Mouse (Mus musculus): ENCODE measurements around the gene Macrod2. TPM values are rescaled to one million over a fixed set of nuclear protein-coding genes. Genes with fewer than 3 reads are reported as not detected.

The Macrod2 gene
- polyA plus RNA-seq, 1 experiment = 0.95 TPM

- Histone ChIP-seq H3K27me3 (ENCODE audit: control insufficient read depth, insufficient read depth, insufficient read length) (no peaks in the 10 kb centered on the region), H3ac (ENCODE audit: control insufficient read depth, insufficient read length, low read depth) (no peak overlapping the region), H3K79me2 (ENCODE audit: control insufficient read depth, insufficient read depth) (no peaks in the 10 kb centered on the region), H3K4me3 (ENCODE audit: insufficient read depth, poor library complexity, severe bottlenecking) (no peak overlapping the region), H3K79me3 (ENCODE audit: low read depth) (no peaks in the 10 kb centered on the region), H3K36me3 (ENCODE audit: control insufficient read depth, insufficient read depth) (no peaks in the 10 kb centered on the region)
- TF ChIP-seq MYOD1 (IDR thresholded peaks at IDR 0.05; ENCODE audit: control insufficient read depth, insufficient read length, low read depth) = no peak
- no peak for TF ChIP-seq USF1 (IDR thresholded peaks at IDR 0.05; ENCODE audit: low read depth)
- TF ChIP-seq CEBPB (IDR thresholded peaks at IDR 0.05; ENCODE audit: low read depth) = no peak
- TF ChIP-seq CTCF (IDR thresholded peaks at IDR 0.05; ENCODE audit: control insufficient read depth, insufficient read depth, insufficient read length) = no peak
- no peak for TF ChIP-seq MYOG (IDR thresholded peaks at IDR 0.05; ENCODE audit: control insufficient read depth, extremely low read depth, insufficient read length)
- TF ChIP-seq MAX (IDR thresholded peaks at IDR 0.05) = no peak
- no peak for TF ChIP-seq FOSL1 (IDR thresholded peaks at IDR 0.05; ENCODE audit: insufficient read depth, low read length, poor library complexity, severe bottlenecking)
These were observed 1768.6 kb downstream of the Macrod2 start for GRCm38 (mm10) chr2:142163506-142164275.

- TF ChIP-seq CEBPB (IDR thresholded peaks at IDR 0.05; ENCODE audit: low read depth) (no peak), MYOD1 (IDR thresholded peaks at IDR 0.05; ENCODE audit: control insufficient read depth, insufficient read length, low read depth) (no peak), FOSL1 (IDR thresholded peaks at IDR 0.05; ENCODE audit: insufficient read depth, low read length, poor library complexity, severe bottlenecking) (no peak), MAX (IDR thresholded peaks at IDR 0.05) (no peak), MYOG (IDR thresholded peaks at IDR 0.05; ENCODE audit: control insufficient read depth, extremely low read depth, insufficient read length) (no peak), CTCF (IDR thresholded peaks at IDR 0.05; ENCODE audit: control insufficient read depth, insufficient read depth, insufficient read length) (no peak)
- Histone ChIP-seq H3K79me2 (ENCODE audit: control insufficient read depth, insufficient read depth) (no peaks in the 10 kb centered on the region), H3K4me3 (ENCODE audit: insufficient read depth, poor library complexity, severe bottlenecking) (no peak overlapping the region), H3K27me3 (ENCODE audit: control insufficient read depth, insufficient read depth, insufficient read length) (no peaks in the 10 kb centered on the region), H3K36me3 (ENCODE audit: control insufficient read depth, insufficient read depth) (no peaks in the 10 kb centered on the region), H3ac (ENCODE audit: control insufficient read depth, insufficient read length, low read depth) (no peak overlapping the region), H3K79me3 (ENCODE audit: low read depth) (no peaks in the 10 kb centered on the region)
These were observed 1774.5 kb downstream of the Macrod2 start for GRCm38 (mm10) chr2:142169649-142170048.

- no peaks in the 10 kb centered on the region for H3K36me3 ChIP-seq (ENCODE audit: control insufficient read depth, insufficient read depth)
- H3K27me3 ChIP-seq (ENCODE audit: control insufficient read depth, insufficient read depth, insufficient read length) = no peaks in the 10 kb centered on the region
- H3K79me2 ChIP-seq (ENCODE audit: control insufficient read depth, insufficient read depth) = no peaks in the 10 kb centered on the region
- H3K79me3 ChIP-seq (ENCODE audit: low read depth) = no peaks in the 10 kb centered on the region
- H3K4me3 ChIP-seq (ENCODE audit: insufficient read depth, poor library complexity, severe bottlenecking) = no peak overlapping the region
- no peak for TF ChIP-seq FOSL1 (IDR thresholded peaks at IDR 0.05; ENCODE audit: insufficient read depth, low read length, poor library complexity, severe bottlenecking)
- TF ChIP-seq CTCF (IDR thresholded peaks at IDR 0.05; ENCODE audit: control insufficient read depth, insufficient read depth, insufficient read length) = no peak
- TF ChIP-seq MYOG (IDR thresholded peaks at IDR 0.05; ENCODE audit: control insufficient read depth, extremely low read depth, insufficient read length) = no peak
- TF ChIP-seq CEBPB (IDR thresholded peaks at IDR 0.05; ENCODE audit: low read depth) = no peak
- no peak for TF ChIP-seq MYOD1 (IDR thresholded peaks at IDR 0.05; ENCODE audit: control insufficient read depth, insufficient read length, low read depth)
- no peak for TF ChIP-seq USF1 (IDR thresholded peaks at IDR 0.05; ENCODE audit: low read depth)
- TF ChIP-seq MAX (IDR thresholded peaks at IDR 0.05) = no peak
- no peak overlapping the region for H3ac ChIP-seq (ENCODE audit: control insufficient read depth, insufficient read length, low read depth)
These were observed 1777.6 kb downstream of the Macrod2 start for GRCm38 (mm10) chr2:142172706-142173105.

- TF ChIP-seq USF1 (IDR thresholded peaks at IDR 0.05; ENCODE audit: low read depth) (no peak), MAX (IDR thresholded peaks at IDR 0.05) (no peak), MYOG (IDR thresholded peaks at IDR 0.05; ENCODE audit: control insufficient read depth, extremely low read depth, insufficient read length) (no peak), CTCF (IDR thresholded peaks at IDR 0.05; ENCODE audit: control insufficient read depth, insufficient read depth, insufficient read length) (no peak), CEBPB (IDR thresholded peaks at IDR 0.05; ENCODE audit: low read depth) (no peak), FOSL1 (IDR thresholded peaks at IDR 0.05; ENCODE audit: insufficient read depth, low read length, poor library complexity, severe bottlenecking) (no peak), MYOD1 (IDR thresholded peaks at IDR 0.05; ENCODE audit: control insufficient read depth, insufficient read length, low read depth) (no peak)
- no peaks in the 10 kb centered on the region for H3K79me2 ChIP-seq (ENCODE audit: control insufficient read depth, insufficient read depth)
These were observed 1778.9 kb downstream of the Macrod2 start for GRCm38 (mm10) chr2:142174039-142174438.

GRCm38 (mm10) chr2:142186922-142187321 is 1791.8 kb downstream of the Macrod2 start:
- Histone ChIP-seq H3K4me3 (ENCODE audit: insufficient read depth, poor library complexity, severe bottlenecking) (no peak overlapping the region), H3ac (ENCODE audit: control insufficient read depth, insufficient read length, low read depth) (no peak overlapping the region), H3K36me3 (ENCODE audit: control insufficient read depth, insufficient read depth) (no peaks in the 10 kb centered on the region), H3K79me2 (ENCODE audit: control insufficient read depth, insufficient read depth) (no peaks in the 10 kb centered on the region), H3K27me3 (ENCODE audit: control insufficient read depth, insufficient read depth, insufficient read length) (no peaks in the 10 kb centered on the region), H3K79me3 (ENCODE audit: low read depth) (no peaks in the 10 kb centered on the region)
- TF ChIP-seq CEBPB (IDR thresholded peaks at IDR 0.05; ENCODE audit: low read depth) = no peak
- no peak for TF ChIP-seq MYOD1 (IDR thresholded peaks at IDR 0.05; ENCODE audit: control insufficient read depth, insufficient read length, low read depth)
- TF ChIP-seq FOSL1 (IDR thresholded peaks at IDR 0.05; ENCODE audit: insufficient read depth, low read length, poor library complexity, severe bottlenecking) = no peak
- no peak for TF ChIP-seq MYOG (IDR thresholded peaks at IDR 0.05; ENCODE audit: control insufficient read depth, extremely low read depth, insufficient read length)
- no peak for TF ChIP-seq USF1 (IDR thresholded peaks at IDR 0.05; ENCODE audit: low read depth)
- no peak for TF ChIP-seq MAX (IDR thresholded peaks at IDR 0.05)
- no peak for TF ChIP-seq CTCF (IDR thresholded peaks at IDR 0.05; ENCODE audit: control insufficient read depth, insufficient read depth, insufficient read length)

More at GRCm38 (mm10) chr2:142174039-142174438, 1778.9 kb downstream of the Macrod2 start:
- H3ac ChIP-seq (ENCODE audit: control insufficient read depth, insufficient read length, low read depth) = no peak overlapping the region
- H3K4me3 ChIP-seq (ENCODE audit: insufficient read depth, poor library complexity, severe bottlenecking) = no peak overlapping the region
- no peaks in the 10 kb centered on the region for H3K27me3 ChIP-seq (ENCODE audit: control insufficient read depth, insufficient read depth, insufficient read length)
- H3K36me3 ChIP-seq (ENCODE audit: control insufficient read depth, insufficient read depth) = no peaks in the 10 kb centered on the region
- no peaks in the 10 kb centered on the region for H3K79me3 ChIP-seq (ENCODE audit: low read depth)

Data from C2C12 (cell line).